Mouse (Mus musculus) activated CD4-positive, CD25-positive, alpha-beta regulatory T cell, adult 9 weeks (primary cell): Measurements from ENCODE around the gene Olfr1012. TPM values are rescaled to one million over a fixed set of nuclear protein-coding genes. Genes with fewer than 3 reads are reported as not detected.

ENCODE experiments used
- polyA plus RNA-seq: library from polyadenylated mRNA; unstranded; fragments of 100-300 nt; shearing (Covaris generic); gene quantifications from one replicate; pipeline ENCODE4 v1.2.1, GENCODE M21; 2017

Olfr1012 gene
- polyA plus RNA-seq = not detected

DNA sequence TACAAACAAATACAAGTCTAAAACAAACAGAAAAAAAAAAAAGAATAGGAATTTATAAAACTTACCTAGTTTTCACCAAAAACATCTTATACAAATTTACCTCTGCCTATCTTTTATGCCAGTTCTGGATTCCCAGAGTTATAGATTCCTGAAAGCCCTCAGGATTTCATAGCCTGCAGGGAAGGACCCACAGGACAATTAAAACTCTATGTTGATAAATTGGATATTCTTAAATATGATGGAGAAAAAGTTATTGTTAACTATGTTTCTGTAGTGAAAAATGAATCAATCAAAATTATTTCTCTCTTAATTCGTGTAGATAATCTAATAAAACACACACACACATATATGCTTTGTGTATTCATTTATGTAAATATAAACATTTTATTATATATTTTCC lies at the start of gene Olfr1012:
Olfr1012 (minus strand) TSS at position 101 of the 400 bp plus-strand sequence.

DNA sequence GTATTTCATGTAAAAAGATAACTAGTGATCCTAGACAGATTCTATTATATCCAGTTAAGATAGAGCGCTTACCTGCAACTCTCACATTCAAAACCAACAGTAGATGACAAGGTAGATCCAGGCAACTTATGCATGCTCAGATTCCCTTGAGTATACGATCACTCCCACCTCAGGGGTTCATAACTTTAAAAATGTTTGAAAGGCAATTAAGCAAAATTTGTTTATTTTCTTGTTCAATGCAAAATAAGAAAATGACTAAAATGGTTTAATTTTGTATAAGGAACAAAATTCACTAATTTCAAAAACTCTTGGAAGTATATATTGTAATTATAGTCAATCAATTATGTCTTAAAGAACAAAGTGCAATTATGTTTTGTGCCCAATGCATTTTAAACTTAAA lies 39.9 kb upstream of the Olfr1012 start, which contains the start of gene Olfr1016:
Olfr1016 (minus strand) TSS at position 101 of the 400 bp plus-strand sequence.

DNA sequence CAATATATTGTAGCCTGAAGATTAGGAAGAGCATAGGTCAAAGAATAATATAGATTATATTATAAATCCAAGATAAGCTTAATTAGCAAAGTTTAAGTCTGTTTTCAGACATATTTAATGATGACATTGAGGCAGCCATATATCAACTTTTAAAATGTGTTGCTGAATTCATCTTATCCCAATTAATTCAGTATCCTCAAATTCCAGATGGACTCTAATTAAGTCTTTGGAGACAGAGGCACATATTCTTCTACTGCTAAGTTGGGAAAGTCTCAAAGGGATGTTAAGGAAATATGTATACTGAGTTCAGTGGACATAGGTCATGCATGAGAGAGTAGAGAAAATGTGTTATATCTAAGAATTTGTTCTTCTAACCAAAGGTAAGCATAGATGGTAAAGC lies 19.2 kb upstream of the Olfr1012 start, which contains the start of gene Olfr1015:
Olfr1015 (plus strand) TSS at position 301 of the 400 bp plus-strand sequence.

DNA sequence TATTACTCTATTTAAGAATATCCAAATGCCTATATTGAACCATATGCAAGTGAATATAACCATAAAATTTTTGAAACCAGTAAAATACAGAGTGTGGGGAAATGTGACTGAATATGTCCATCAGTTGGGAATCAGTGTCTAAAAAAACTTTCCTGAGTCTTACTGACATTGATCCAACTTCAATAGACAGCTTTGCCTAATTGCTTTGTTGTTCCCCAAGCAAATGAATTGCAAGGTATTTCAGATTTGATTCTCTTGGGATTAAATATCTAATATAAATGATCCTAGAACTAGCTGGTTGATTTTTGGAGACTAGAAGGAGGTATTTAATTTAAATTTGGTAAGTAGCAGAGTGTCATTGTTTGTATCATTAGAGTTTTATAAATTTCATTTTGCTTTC lies 9.8 kb upstream of the Olfr1012 start, which contains the start of gene Olfr1014:
Olfr1014 (plus strand) TSS at position 301 of the 400 bp plus-strand sequence.

DNA sequence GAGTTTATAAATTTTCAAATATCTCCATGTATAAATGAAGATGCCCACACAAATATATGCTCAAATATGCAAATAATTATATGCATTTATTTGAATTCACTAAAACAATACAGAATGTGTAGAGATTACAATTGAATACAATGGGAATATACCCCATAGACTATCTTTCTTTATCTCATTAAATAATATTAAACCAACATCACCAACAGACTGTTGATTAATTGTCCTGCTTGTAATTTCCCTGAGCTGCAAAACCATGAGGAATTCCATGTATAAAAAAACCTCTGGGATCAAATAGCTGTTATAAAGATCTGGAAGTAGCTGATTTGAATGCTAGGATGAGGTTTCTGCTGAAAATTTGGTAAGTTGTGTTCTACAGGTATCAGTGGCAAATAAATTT lies 4.2 kb upstream of the Olfr1012 start, which contains the start of gene Olfr1013:
Olfr1013 (plus strand) TSS at position 301 of the 400 bp plus-strand sequence.

DNA sequence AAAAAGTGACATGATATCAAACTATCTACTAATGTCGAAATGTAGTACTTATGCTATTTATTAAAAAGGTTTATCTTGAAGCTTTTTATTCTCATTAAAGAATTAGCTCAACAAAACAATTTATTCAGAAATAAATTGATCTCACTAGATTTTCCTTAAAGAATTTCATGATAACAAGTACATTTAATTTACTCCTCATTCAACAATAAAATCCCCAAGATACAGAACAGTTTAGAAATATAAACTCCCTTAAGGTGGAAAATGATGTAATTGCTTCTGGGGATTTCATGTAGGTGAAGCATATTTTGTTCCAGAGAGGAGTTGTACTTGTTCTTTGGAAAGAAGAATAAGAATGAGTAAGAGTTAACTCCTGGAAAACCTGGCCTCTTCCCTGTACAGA lies 47.4 kb downstream of the Olfr1012 start, which contains the start of gene Olfr1009:
Olfr1009 (plus strand) TSS at position 301 of the 400 bp plus-strand sequence.

Other genes starting within 250 kb of the Olfr1012 start
- not detected for gene 4833423E24Rik, start 243.7 kb downstream of the Olfr1012 start, polyA plus RNA-seq
- gene Olfr996, start 183.6 kb downstream of the Olfr1012 start, polyA plus RNA-seq = not detected
- gene Olfr998, start 173.8 kb downstream of the Olfr1012 start, polyA plus RNA-seq = not detected
- gene Olfr1000, start 150.9 kb downstream of the Olfr1012 start, polyA plus RNA-seq = not detected
- gene Olfr1002, start 112.1 kb downstream of the Olfr1012 start, polyA plus RNA-seq = not detected
- not detected for gene Olfr154, start 98.3 kb downstream of the Olfr1012 start, polyA plus RNA-seq
- not detected for gene Olfr1006, start 84.0 kb downstream of the Olfr1012 start, polyA plus RNA-seq
- not detected for gene Olfr1008, start 73.3 kb downstream of the Olfr1012 start, polyA plus RNA-seq
- not detected for gene Olfr1009, start 47.3 kb downstream of the Olfr1012 start, polyA plus RNA-seq
- gene Olfr1013, start 4.3 kb upstream of the Olfr1012 start, polyA plus RNA-seq = not detected
- not detected for gene Olfr1014, start 9.9 kb upstream of the Olfr1012 start, polyA plus RNA-seq
- gene Olfr1015, start 19.3 kb upstream of the Olfr1012 start, polyA plus RNA-seq = not detected
- gene Olfr1016, start 39.8 kb upstream of the Olfr1012 start, polyA plus RNA-seq = not detected
- gene Olfr1018, start 55.7 kb upstream of the Olfr1012 start, polyA plus RNA-seq = not detected
- gene Olfr1019, start 82.7 kb upstream of the Olfr1012 start, polyA plus RNA-seq = not detected
- gene Olfr1020, start 84.3 kb upstream of the Olfr1012 start, polyA plus RNA-seq = not detected
- gene Olfr1022, start 105.8 kb upstream of the Olfr1012 start, polyA plus RNA-seq = not detected
- not detected for gene Olfr1023, start 122.9 kb upstream of the Olfr1012 start, polyA plus RNA-seq
- not detected for gene Olfr1024, start 142.3 kb upstream of the Olfr1012 start, polyA plus RNA-seq
- not detected for gene Olfr1025-ps1, start 152.4 kb upstream of the Olfr1012 start, polyA plus RNA-seq
- gene Olfr1026, start 158.8 kb upstream of the Olfr1012 start, polyA plus RNA-seq = not detected
- not detected for gene Olfr1028, start 187.7 kb upstream of the Olfr1012 start, polyA plus RNA-seq
- not detected for gene Olfr1029, start 211.1 kb upstream of the Olfr1012 start, polyA plus RNA-seq
- gene Olfr1030, start 216.5 kb upstream of the Olfr1012 start, polyA plus RNA-seq = not detected
- not detected for gene Olfr1031, start 227.5 kb upstream of the Olfr1012 start, polyA plus RNA-seq
- gene Olfr1032, start 242.8 kb upstream of the Olfr1012 start, polyA plus RNA-seq = not detected